Mouse (Mus musculus): ENCODE results near the gene Atp8a1.
A peak's percentile ranks its signal among the peaks of the same experiment; 100 is the strongest.
"Not testable (repeated sequence)": the region's sequence is repeated elsewhere in the genome, so short reads cannot be mapped to it uniquely, and the experiment has no call there.

The Atp8a1 gene

GRCm38 (mm10) chr5:67826935-67827334, 20.3 kb downstream of the Atp8a1 start:
- no peak for DNase-seq (ENCODE audit: low read depth in 1 of 2, low spot score in 2 of 2)

DNA sequence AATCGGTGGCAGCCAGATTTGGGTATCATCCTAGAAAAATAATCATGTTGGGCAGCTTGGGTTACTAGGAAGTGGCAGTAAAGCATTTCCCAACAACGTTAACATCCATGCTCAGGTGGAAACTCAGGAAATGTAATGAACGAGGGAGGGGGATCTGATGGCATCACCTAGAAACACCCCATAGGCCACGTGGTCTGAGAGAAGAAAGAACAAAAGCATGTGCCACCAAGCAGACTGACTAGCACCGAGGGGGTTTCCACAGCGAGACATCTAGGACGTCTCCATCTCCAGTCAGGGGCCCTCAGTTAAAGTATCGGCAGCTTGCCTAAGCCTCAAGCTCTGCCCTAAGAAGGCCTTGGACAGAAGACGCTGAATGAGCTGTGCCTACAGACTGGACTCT, 21.0 kb downstream of the Atp8a1 start:
- DNase-seq (ENCODE audit: low read depth in 1 of 2, low spot score in 2 of 2), result no peak

- no peak for DNase-seq (ENCODE audit: low read depth in 1 of 2, low spot score in 2 of 2)
Measured at GRCm38 (mm10) chr5:67824600-67824999, 22.6 kb downstream of the Atp8a1 start.

- no peak for DNase-seq (ENCODE audit: low read depth in 1 of 2, low spot score in 2 of 2)
Measured at GRCm38 (mm10) chr5:67823771-67824170, 23.5 kb downstream of the Atp8a1 start.

DNA sequence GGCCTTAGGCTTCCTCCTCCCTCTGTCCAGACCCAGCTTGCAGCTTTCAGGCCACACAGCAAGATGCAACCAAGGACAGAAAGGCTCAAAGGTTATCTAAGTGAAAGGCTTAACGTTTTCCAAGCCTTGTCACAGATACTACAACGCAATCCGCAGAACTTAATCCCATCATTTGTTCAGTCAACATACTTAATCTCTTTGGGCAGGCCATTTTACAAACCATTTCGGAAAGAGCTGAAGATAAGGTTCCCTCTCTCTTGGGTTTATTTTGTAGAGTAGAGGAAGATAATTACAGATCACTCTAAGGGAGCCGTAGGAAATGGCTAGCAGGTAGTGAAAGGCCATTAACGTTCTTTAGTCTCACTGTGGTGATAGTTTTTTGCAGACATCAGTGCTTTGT, 24.6 kb downstream of the Atp8a1 start:
- no peak for DNase-seq (ENCODE audit: low read depth in 1 of 2, low spot score in 2 of 2)

GRCm38 (mm10) chr5:67821987-67822401, 25.2 kb downstream of the Atp8a1 start:
- peak; percentile 71 to 73 for DNase-seq (ENCODE audit: low read depth in 1 of 2, low spot score in 2 of 2)

DNA sequence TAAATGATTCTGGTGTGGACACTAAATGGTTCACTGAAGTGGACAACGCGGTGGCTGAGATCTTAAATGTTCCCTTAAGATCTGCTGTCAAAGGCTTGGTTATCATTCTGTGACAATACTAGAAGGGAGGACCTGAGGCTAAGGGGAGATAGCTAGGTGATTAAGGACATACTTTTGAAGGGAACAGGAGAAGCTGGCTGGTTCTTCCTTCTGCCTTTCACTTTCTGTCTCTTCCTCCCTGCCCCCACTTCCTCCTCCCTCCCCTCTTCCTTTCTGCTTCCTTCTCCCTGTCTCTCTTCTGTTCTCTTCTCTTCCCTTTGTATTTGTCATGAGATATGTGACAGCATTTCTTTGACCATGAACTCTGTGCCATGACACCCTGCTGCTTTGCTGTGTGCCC, 26.0 kb downstream of the Atp8a1 start:
- no peak for DNase-seq (ENCODE audit: low read depth in 1 of 2, low spot score in 2 of 2)

- DNase-seq (ENCODE audit: low read depth in 1 of 2, low spot score in 2 of 2), result no peak
Measured at GRCm38 (mm10) chr5:67819451-67819850, 27.8 kb downstream of the Atp8a1 start.

DNA sequence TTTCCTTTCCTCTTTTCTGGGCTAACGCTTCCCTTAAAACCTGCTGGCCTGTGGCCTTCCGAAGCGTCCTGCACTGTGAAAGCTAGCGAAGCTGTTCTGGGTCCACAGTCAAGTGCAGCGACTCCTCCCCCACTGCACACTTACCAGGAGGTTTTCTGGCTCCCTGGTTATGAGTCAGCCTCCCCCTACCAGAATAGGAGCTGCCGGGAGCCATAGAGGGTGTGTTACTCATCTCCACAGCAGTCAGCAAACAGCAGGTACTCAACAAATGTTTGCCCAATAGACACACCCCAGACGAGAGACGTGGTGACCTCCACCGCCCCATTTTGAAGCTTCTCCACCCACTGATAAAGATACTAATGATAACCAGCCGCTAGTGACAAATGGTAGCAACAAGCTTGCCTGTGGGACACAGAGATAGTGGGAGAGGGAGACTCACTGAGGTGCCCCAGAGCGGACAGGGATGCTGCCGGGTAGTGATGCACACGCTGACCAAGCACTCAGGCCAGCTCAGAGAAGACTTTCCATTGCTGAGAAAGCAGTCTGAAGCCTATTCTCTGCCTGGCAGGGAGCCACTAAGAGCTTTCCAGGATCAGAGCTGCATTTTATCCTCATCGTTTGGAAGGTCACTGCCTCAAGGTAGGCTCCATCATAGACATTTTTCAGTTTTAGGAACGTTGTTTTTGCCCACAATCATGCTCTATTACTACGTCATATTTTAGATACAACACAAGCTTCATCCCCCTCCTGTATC, 31.5 kb downstream of the Atp8a1 start:
- peak; percentile 48 to 59 for DNase-seq (ENCODE audit: low read depth in 1 of 2, low spot score in 2 of 2)

GRCm38 (mm10) chr5:67815060-67815459, 32.2 kb downstream of the Atp8a1 start:
- not testable (repeated sequence) for DNase-seq (ENCODE audit: low read depth in 1 of 2, low spot score in 2 of 2)

- no peak for DNase-seq (ENCODE audit: low read depth in 1 of 2, low spot score in 2 of 2)
Measured at GRCm38 (mm10) chr5:67814437-67814965, 32.7 kb downstream of the Atp8a1 start.

GRCm38 (mm10) chr5:67813334-67813733, 33.9 kb downstream of the Atp8a1 start:
- no peak for DNase-seq (ENCODE audit: low read depth in 1 of 2, low spot score in 2 of 2)

- no peak for DNase-seq (ENCODE audit: low read depth in 1 of 2, low spot score in 2 of 2)
Measured at GRCm38 (mm10) chr5:67802174-67803030, 44.8 kb downstream of the Atp8a1 start.

- DNase-seq (ENCODE audit: low read depth in 1 of 2, low spot score in 2 of 2), result no peak
Measured at GRCm38 (mm10) chr5:67800801-67801200, 46.4 kb downstream of the Atp8a1 start.

GRCm38 (mm10) chr5:67799785-67800184, 47.4 kb downstream of the Atp8a1 start:
- no peak for DNase-seq (ENCODE audit: low read depth in 1 of 2, low spot score in 2 of 2)

GRCm38 (mm10) chr5:67798348-67798747, 48.9 kb downstream of the Atp8a1 start:
- no peak for DNase-seq (ENCODE audit: low read depth in 1 of 2, low spot score in 2 of 2)

DNA sequence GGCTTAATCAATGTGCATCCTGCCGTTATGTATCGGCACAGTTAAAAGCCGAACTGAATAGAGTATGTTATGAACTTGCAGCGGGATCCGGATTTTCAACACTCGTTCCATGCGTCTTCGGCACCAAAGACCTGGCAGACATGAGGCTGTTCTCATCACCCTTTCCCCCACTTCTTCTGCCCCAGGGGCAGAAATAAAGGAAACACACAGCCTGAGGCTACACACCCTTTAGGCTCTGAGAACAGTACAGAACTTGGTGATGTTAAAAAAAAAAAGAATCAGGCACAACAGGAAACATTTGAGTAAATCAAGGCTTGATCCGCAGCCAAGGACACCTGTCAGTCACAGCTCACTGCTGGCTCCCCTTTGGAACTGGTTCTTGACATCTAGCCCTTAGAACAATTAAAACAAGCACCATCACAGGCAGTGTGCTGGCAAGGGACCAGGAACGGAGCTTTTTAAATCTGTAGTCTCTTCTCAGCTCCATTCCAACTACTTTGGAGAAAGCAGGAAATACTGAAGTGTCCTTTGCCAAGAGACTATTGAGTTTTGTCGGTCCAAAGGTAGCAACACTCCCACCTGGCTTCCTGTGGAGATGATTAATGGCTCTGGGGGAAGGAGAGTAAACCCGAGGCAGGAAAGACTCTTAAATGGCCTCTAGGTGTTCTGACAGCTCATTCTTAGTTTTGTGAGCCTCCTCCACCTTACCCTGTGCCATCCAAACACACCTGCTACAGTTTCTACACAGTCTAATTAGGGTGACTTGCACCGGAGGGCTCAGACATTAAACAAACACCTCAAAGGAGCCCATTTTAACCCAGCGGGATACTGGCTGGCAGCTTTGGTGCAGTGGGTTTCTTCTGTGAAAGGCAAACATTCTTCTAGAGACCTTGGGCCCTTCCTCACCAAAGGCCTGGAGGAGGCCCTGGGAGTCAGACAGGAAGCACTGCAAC, 50.0 kb downstream of the Atp8a1 start:
- no peak for DNase-seq (ENCODE audit: low read depth in 1 of 2, low spot score in 2 of 2)

- no peak for DNase-seq (ENCODE audit: low read depth in 1 of 2, low spot score in 2 of 2)
Measured at GRCm38 (mm10) chr5:67794129-67794800, 53.0 kb downstream of the Atp8a1 start.

GRCm38 (mm10) chr5:67782775-67783174, 64.5 kb downstream of the Atp8a1 start:
- DNase-seq (ENCODE audit: low read depth in 1 of 2, low spot score in 2 of 2), result no peak

- no peak for DNase-seq (ENCODE audit: low read depth in 1 of 2, low spot score in 2 of 2)
Measured at GRCm38 (mm10) chr5:67778026-67778425, 69.2 kb downstream of the Atp8a1 start.
